Mouse (Mus musculus) ovary, adult 10 weeks (tissue): ENCODE results near the gene Wdr35. TPM values are rescaled to one million over a fixed set of nuclear protein-coding genes. Genes with fewer than 3 reads are reported as not detected.

Experiments used
- polyA plus RNA-seq: library from polyadenylated mRNA; stranded (reverse); fragments of 350-450 nt; fragmentation: Illumina TruSeq; extraction: RNeasy Lipid Tissue Mini Kit (QIAGEN cat#74804); gene quantifications from one replicate; pipeline ENCODE4 v1.2.3, GENCODE M21; 2014

Gene Wdr35
- polyA plus RNA-seq: 21.3 TPM

GRCm38 (mm10) chr12:8973820-8974465 is at the start of gene Wdr35:
Gene Wdr35 (plus strand): TSS chr12:8973892.

GRCm38 (mm10) chr12:8947714-8948464 is 25.8 kb upstream of the Wdr35 start, which contains the start of gene Matn3:
Gene Matn3 (plus strand): TSS chr12:8947929.

GRCm38 (mm10) chr12:9029888-9030723 is 56.4 kb downstream of the Wdr35 start, which contains the start of gene Ttc32:
Gene Ttc32 (plus strand): TSS chr12:9029997.

Other genes starting within 250 kb of the Wdr35 start
- 20.3 TPM for gene Sdc1, start 202.6 kb upstream of the Wdr35 start, polyA plus RNA-seq
- 1,574 TPM for gene Laptm4a, start 52.2 kb upstream of the Wdr35 start, polyA plus RNA-seq
- 0.14 TPM for gene Matn3, start 26.0 kb upstream of the Wdr35 start, polyA plus RNA-seq
- gene Ttc32, start 56.1 kb downstream of the Wdr35 start, polyA plus RNA-seq: 31.8 TPM